Mouse (Mus musculus): ENCODE measurements around the gene G430095P16Rik.

Gene G430095P16Rik

DNA sequence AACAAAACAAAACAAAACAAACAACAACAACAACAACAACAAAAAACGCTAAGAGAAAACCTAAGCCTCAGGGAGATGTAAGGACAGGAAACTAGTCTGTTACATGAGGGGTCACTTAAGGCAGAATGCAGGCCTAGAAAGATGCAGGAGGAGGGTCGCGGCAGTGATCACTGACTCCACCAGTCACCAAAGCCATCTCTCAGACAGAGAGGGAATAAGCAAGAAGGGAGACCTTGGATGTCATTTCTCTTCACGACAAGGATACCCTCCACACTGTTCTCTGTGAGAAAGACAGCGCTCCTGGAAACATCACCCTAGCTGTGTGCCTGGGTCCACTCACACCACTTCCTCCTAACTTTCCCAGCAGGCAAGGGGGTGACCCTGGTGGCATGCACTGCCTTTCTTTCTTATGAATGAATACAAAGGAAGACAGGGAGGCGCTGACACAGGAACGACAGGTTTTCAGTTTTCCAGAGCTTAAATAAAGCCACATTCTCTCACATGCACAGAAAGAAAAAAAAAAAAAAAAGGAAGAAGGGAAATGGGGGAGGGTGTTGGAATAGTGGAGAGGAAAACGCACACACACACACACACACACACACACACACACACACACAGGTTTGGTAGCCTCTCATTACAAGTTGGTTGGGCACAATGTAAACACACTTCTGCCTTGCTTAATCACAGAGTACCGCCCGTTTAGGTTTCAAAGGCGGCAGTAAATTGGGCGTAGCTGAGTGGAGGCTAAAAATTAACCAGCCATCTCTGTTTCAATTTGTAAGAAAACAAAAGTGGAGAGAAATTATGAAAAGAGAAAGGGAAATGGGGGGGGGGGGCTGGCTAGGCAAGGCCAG is 47.5 kb downstream of the G430095P16Rik start:
- DNase-seq (ENCODE audit: low read depth, low spot score), result no peak

DNA sequence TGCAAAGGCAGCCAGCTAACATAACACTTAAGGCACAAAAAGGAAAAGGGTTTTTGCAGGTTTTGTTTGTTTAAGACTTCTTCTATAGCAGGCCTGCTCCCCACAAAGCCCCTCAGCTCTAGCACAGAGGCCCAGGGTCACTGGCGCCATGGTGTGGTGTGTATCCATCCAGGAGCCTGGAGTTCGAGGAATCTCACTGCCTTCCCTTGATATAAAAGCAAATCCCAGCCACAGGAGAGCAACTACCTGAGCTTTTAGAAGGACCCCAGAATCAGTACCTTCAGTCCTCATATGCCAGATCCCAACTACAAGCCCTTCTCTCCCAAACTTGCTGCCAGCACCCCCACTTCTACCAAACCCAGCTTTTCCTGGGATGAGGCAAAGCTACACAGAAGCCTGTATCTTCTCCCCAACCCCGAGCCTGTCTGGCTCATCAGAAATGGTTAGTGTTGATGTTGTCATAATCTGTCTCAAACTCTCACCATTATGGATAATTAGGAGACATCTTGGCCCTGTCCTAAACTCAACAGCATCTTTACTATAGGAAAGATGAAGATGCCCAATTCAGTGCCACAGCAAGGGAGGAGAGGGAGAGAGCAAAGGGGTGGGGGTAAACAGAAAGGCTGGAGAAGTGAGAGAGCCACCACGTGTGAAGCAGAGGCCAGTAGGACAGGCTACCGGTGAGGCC is 48.3 kb downstream of the G430095P16Rik start:
- DNase-seq (ENCODE audit: low read depth, low spot score), result no peak

DNA sequence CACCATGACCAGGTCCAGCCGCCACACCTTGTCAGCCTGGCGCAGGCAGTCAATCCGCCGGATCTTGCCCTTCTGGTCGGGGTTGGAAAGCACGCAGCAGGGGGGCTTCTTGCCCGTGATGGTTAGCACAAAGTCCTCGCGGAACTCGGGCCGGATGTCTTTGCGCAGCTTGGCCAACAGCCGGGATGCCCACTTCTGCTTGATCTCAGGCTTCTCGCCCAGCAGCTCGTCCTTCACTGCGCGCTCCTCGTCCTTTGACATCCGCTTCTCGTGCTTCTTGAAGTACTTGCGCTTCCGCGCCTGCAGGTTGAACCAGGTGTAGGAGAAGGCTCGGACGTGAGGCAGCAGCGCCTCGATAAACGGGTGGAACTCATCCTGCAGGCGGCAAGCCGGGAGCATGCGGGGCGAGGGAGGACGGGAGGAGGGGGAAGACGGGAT is 49.2 kb downstream of the G430095P16Rik start:
- no peak for DNase-seq (ENCODE audit: low read depth, low spot score)

DNA sequence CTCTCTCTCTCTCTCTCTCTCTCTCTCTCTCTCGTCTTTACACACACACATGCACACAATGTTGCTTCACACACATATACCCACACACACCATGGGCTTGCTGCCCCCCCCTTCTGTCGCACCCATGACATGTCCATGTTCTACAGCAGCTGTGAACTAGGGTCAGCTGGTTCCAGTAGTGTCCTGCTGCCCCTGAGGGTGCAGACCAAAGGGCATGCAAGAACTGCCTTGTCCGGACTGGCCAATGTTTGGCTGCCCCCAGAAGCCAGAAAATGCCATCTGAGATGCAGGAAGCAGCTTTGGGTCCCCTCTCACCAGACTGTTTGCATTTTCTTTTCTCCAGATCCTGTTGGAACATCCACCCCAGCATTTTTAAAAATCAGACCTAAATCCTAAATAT is 49.8 kb downstream of the G430095P16Rik start:
- no peak for DNase-seq (ENCODE audit: low read depth, low spot score)

DNA sequence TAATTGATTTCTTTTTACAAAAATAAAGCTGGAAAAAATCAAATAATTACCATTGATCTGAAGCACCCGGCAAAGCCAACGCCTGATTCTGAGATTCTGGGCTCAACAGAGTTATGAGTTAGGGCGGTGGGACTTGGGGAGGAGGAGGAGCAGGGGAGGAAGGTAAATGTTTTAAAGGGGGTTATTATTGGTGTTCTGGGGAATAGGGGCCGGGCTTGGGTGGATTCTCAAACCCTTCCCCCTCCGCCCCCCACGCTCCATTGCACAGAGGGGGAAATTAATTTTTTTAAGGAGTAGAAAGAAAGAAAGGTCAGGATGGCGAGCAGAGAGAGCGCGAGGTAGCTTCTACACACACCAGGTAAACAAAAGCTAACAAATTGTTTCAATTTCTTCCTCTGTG is 50.5 kb downstream of the G430095P16Rik start:
- no peak for DNase-seq (ENCODE audit: low read depth, low spot score)

DNA sequence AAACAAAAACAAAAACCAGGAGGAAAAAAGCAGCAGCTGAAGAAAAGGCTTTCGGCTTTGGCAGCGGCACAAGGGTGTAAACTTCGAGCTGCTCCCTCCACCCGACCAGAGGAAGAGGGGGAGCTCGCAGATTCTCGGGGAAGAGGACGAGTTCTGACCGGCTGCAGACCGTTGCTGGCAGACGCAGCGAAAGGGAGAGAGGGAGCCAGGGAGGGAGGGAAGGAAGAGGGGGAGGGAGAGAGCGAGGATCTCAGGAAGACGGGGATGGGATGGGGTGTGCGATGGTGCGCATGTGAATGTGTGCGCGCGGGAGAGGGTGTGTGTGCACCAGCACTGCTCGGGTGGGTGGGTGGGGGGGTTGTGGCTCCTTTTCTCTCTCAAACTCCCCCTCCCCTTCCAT is 51.0 kb downstream of the G430095P16Rik start:
- no peak for DNase-seq (ENCODE audit: low read depth, low spot score)

DNA sequence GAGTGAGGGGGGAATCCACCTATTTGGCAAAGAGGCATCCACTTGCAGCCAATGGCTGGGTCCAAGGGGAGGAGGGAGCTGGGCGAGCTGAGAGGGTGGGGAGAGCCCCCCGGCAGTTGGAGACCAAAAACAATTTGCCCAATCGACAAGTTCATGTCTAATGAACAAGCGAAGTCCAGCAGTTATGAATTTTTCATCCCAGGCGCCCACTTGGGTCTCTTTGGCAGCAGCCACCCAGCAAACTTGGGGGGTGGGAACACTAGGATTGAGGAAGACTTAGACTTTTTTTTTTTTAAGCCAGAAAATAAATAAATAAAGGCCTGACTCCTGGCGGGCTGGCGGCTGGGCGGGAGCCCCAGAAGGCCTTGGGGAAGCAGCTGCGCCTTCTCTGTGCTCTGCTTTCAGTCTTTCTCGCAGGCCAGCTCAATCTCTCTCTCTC is 51.7 kb downstream of the G430095P16Rik start:
- no peak for DNase-seq (ENCODE audit: low read depth, low spot score)

DNA sequence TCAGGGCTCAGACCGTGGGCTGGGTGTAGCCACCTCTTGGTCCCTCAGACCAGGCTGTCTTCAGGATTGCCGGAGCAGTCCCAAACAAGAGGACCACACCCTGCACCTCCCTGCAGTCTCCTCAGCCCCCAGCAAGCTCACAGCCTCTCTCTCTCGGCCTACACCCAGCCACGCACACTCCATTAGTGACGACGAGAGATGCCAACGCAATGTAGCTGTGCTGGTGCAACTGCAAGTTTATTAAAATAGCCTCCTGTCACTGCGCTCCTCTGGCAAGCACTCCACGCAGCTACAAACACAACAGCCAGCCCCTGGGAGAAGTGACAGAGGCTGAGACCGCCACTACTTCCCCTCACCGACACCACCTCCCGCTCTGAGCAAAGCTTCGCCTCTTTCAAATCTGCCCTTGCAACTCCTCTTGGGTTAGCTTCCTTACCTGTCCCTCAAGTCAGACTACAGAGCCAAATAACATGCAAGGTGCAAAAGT is 52.3 kb downstream of the G430095P16Rik start:
- no peak for DNase-seq (ENCODE audit: low read depth, low spot score)

DNA sequence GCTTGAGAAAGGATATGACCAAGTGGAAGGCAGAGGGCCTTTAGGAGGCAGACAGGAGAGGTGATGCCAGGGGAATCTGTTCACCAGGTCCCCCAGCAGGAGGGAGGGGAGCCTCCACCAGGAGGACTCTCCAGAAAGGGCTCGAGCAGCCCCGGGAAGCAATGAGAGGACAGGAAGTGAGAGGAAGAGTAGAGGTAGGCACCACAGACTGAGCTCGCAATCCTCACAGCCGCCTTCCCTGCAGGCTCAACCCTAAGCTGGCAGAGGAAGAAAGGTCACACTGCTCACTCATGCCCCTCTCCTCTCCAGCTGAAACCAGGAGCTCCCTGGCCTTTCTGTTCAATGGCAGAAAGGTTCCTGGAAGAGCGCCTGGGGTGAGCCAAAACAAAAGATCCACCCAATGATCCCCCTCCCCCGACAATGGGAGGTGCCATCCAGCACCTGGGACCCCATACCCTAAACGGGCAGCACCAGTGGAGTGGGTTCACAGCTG is 52.9 kb downstream of the G430095P16Rik start:
- DNase-seq (ENCODE audit: low read depth, low spot score), result no peak
